Mouse (Mus musculus) liver, embryonic 12.5 days (tissue): Measurements from ENCODE around the gene Fgf23. TPM values are rescaled to one million over a fixed set of nuclear protein-coding genes. Genes with fewer than 3 reads are reported as not detected.

Experiments
- ATAC-seq: fragments of 200-750 bp; cut with Nextera tagmentation; 2 replicates; pipeline ENCODE4 v1.8.0; 2017; ENCODE audit warnings: moderate number of reproducible peaks, mild to moderate bottlenecking, moderate library complexity
- H3K27ac ChIP-seq: fragments of 300-500 bp; sonication (generic); 2 replicates; pipeline ENCODE4 v1.5.1; 2016; ENCODE audit warnings: mild to moderate bottlenecking
- H3K27me3 ChIP-seq: fragments of 300-500 bp; sonication (generic); replicated peaks from 2 replicates; pipeline ENCODE4 v1.6.1; 2016; ENCODE audit warnings: mild to moderate bottlenecking, moderate library complexity
- H3K36me3 ChIP-seq: fragments of 300-500 bp; sonication (generic); 2 replicates; pipeline ENCODE4 v1.6.1; 2016; ENCODE audit warnings: mild to moderate bottlenecking, moderate library complexity
- H3K4me1 ChIP-seq: fragments of 300-500 bp; sonication (generic); 2 replicates; pipeline ENCODE4 v1.6.1; 2016
- H3K4me2 ChIP-seq: fragments of 300-500 bp; sonication (generic); 2 replicates; pipeline ENCODE4 v1.6.1; 2016; ENCODE audit warnings: mild to moderate bottlenecking, moderate library complexity
- H3K4me3 ChIP-seq: fragments of 300-500 bp; sonication (generic); 2 replicates; pipeline ENCODE4 v1.5.1; 2016; ENCODE audit warnings: mild to moderate bottlenecking, moderate library complexity
- H3K9ac ChIP-seq: fragments of 300-500 bp; sonication (generic); 2 replicates; pipeline ENCODE4 v1.6.1; 2016; ENCODE audit warnings: mild to moderate bottlenecking, moderate library complexity
- H3K9me3 ChIP-seq: fragments of 300-500 bp; sonication (generic); replicated peaks from 2 replicates; pipeline ENCODE4 v1.6.1; 2016; ENCODE audit warnings: mild to moderate bottlenecking, moderate library complexity
- WGBS: fragments of 180-500 bp; shearing (Covaris S2); methylation state at CpG from one replicate; pipeline ENCODE4 v1.1.7; 2016; ENCODE audit not compliant: insufficient replicate concordance; 5-methylcytosine and 5-hydroxymethylcytosine counted together
- polyA plus RNA-seq: library from polyadenylated mRNA; unstranded; fragments of >200 nt; fragmentation: Nextera tagmentation; extraction: Ambion mirVana; gene quantifications from 2 replicates; pipeline ENCODE4 v1.2.1, GENCODE M21; 2016

Fgf23 gene
- polyA plus RNA-seq = not detected in 2 replicates

- WGBS = 21% methylated on average over 5 of the region's 5 CpGs
- ATAC-seq = no peak
- no peak within 1 kb of the TSS for H3K4me3 ChIP-seq
Measured at GRCm38 (mm10) chr6:127072817-127073216, at the start of gene Fgf23. Gene Fgf23, plus strand, starts transcription at chr6:127072902.

DNA sequence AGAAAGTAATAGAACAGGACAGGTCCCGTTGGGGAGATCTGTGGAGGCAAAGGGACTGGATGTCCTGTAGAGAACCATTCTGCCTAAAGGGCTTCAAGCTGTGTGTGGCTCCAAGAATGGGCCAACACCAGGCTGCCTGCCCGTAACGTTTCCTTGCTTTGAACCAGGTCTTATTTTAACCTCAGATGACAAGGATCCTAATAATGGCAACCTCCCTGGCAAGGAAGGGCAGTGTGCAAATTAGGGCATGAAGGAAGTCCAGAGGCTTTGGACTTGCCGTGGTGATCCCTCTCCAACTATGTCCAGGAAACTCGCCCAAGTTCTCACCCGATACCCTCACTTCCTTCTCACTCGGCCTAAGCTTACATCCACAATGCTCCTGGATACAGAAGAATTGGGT lies 47.9 kb upstream of the Fgf23 start:
- H3K27me3 ChIP-seq = peaks cover 28% of the 10 kb centered on the region
- H3K4me3 ChIP-seq = no peak overlapping the region
- H3K4me2 ChIP-seq = no peak overlapping the region
- ATAC-seq = no peak
- no peaks in the 10 kb centered on the region for H3K9me3 ChIP-seq
- WGBS = 50% methylated on average over 7 of the region's 7 CpGs
- peaks cover 2% of the 10 kb centered on the region for H3K4me1 ChIP-seq
- no peak overlapping the region for H3K9ac ChIP-seq
- no peaks in the 10 kb centered on the region for H3K36me3 ChIP-seq
- no peak overlapping the region for H3K27ac ChIP-seq

More at GRCm38 (mm10) chr6:127072817-127073216, at the start of gene Fgf23:
- Histone ChIP-seq H3K4me2 (no peak within 1 kb of the TSS), H3K4me1 (no peaks in the 10 kb centered on the region), H3K9me3 (no peaks in the 10 kb centered on the region), H3K36me3 (no peaks in the 10 kb centered on the region), H3K27ac (no peak within 1 kb of the TSS), H3K27me3 (0 out of 2 replicates have a peak, but pooled peaks cover 3% of the 10 kb centered on the region), H3K9ac (no peak within 1 kb of the TSS)

DNA sequence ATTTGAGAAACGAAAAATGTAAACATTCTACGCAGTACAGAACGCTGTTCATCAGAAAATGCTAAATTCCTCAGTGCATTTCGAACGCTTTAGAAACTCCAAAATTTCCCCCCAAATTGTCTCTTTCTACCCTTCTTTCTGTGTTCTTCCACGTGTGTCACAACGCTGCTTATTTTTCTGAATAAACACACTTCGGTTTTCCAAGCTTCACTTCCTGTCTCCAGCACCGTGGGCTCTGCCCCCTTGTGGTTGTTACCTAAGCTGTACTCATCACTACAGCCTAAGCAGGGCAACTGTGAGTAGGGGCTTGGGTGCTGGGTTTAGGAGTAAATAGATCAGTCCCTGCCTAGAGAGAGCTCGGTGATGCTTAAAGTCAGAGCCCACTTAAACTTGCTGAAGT lies 37.9 kb upstream of the Fgf23 start:
- peak overlapping the region; percentile 52 for H3K4me2 ChIP-seq
- H3K9me3 ChIP-seq = no peaks in the 10 kb centered on the region
- no peaks in the 10 kb centered on the region for H3K36me3 ChIP-seq
- WGBS = 23% methylated on average over 10 of the region's 10 CpGs
- no peak overlapping the region for H3K27ac ChIP-seq
- H3K4me3 ChIP-seq = peak overlapping the region; percentile 25
- 0 out of 2 replicates have a peak, but pooled peaks have one; percentile 40 for ATAC-seq
- no peak overlapping the region for H3K9ac ChIP-seq
- no peaks in the 10 kb centered on the region for H3K4me1 ChIP-seq
- no peaks in the 10 kb centered on the region for H3K27me3 ChIP-seq

- Histone ChIP-seq H3K4me3 (no peak overlapping the region), H3K4me1 (no peaks in the 10 kb centered on the region), H3K9me3 (no peaks in the 10 kb centered on the region), H3K27ac (no peak overlapping the region), H3K9ac (no peak overlapping the region), H3K36me3 (no peaks in the 10 kb centered on the region), H3K4me2 (no peak overlapping the region), H3K27me3 (no peaks in the 10 kb centered on the region; the same call in 1 of the 2 replicates)
- WGBS = 41% methylated on average over 6 of the region's 6 CpGs
- no peak for ATAC-seq
Measured at GRCm38 (mm10) chr6:127044909-127045308, 27.8 kb upstream of the Fgf23 start.

DNA sequence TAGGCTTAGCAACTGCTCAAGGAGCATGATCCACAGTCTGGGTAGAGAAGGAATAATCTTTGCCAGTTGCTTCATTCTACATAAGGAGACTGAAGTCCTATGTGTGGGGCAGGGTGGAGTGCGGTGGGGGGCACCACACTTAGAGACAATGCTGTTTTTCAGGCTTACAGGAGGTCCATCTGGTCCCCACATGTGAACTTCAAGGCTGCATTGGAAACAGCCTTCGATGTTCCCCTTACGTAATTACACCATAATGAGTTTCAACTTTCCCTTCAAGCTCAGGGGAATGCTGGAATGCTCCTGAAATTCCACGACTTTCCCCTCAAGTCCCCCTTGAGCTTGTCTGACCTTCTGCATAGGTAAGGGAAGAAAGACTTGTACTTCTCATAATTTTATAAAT lies 21.9 kb upstream of the Fgf23 start:
- H3K9me3 ChIP-seq = no peaks in the 10 kb centered on the region
- H3K4me1 ChIP-seq = no peaks in the 10 kb centered on the region
- no peak overlapping the region for H3K27ac ChIP-seq
- H3K36me3 ChIP-seq = no peaks in the 10 kb centered on the region
- no peak overlapping the region for H3K4me3 ChIP-seq
- no peaks in the 10 kb centered on the region for H3K27me3 ChIP-seq
- WGBS = 70% methylated on average over 4 of the region's 4 CpGs
- H3K9ac ChIP-seq = no peak overlapping the region
- no peak overlapping the region for H3K4me2 ChIP-seq
- ATAC-seq = no peak

DNA sequence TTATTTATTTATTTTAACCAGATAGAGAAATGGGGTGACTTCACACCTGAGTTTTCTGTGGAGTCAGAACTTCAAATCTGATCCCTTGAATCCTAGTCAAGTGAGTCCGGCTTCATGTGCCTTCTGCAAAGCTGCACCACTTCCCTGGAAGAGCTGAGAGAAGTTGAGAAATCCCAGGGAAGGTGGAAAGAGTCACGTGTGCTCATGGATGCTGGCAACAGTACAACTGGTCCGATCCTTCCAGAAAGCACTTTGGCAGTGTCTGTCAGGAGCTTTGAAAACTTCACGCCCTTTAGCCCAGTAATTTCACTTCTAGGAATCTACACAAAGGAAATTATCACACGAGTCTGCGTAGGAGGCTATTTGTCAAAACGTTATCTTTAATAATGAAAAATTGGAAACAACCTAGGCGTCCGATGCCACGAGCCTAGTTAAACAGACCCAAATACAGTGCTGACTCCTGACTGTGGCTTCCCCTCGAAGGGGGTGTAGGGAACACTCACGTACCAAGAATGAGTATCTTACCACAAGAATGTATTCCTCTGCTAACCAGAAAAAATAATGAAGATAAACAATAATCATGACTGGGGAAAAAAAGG lies 15.6 kb upstream of the Fgf23 start:
- H3K4me2 ChIP-seq = no peak overlapping the region
- no peaks in the 10 kb centered on the region for H3K36me3 ChIP-seq
- no peak for ATAC-seq

DNA sequence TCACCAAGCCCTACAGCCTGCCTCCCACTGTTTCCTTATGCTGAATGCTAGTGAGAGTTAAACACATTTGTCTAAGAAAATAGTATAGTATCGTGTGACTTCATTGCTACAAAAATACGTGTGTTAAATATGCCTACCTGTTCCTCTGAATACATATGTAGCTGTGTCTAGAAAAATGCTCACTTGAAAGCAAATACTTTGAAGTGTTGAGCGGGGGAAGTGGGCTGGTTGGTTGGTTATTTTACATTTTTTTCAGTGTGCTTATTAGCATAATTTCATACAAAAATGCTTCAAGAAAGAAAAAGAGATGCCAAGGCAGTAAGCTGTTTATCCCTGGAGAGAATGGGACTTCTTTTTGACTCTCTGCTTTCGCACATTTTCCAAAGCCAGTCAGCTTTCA lies 12.7 kb upstream of the Fgf23 start:
- no peak overlapping the region for H3K4me3 ChIP-seq
- 0 out of 2 replicates have a peak, but pooled peaks cover 6% of the 10 kb centered on the region for H3K4me1 ChIP-seq
- no peak for ATAC-seq
- H3K9me3 ChIP-seq = no peaks in the 10 kb centered on the region
- no peaks in the 10 kb centered on the region for H3K36me3 ChIP-seq
- H3K27me3 ChIP-seq = 0 out of 2 replicates have a peak, but pooled peaks cover 9% of the 10 kb centered on the region
- H3K27ac ChIP-seq = no peak overlapping the region
- 69% methylated on average over 4 of the region's 4 CpGs for WGBS
- no peak overlapping the region for H3K4me2 ChIP-seq
- no peak overlapping the region for H3K9ac ChIP-seq

More for the DNA sequence above, 15.6 kb upstream of the Fgf23 start:
- no peaks in the 10 kb centered on the region for H3K4me1 ChIP-seq
- no peaks in the 10 kb centered on the region for H3K9me3 ChIP-seq
- H3K27ac ChIP-seq = no peak overlapping the region
- no peak overlapping the region for H3K9ac ChIP-seq
- no peak overlapping the region for H3K4me3 ChIP-seq
- no peaks in the 10 kb centered on the region for H3K27me3 ChIP-seq
- WGBS = 61% methylated on average over 12 of the region's 12 CpGs

DNA sequence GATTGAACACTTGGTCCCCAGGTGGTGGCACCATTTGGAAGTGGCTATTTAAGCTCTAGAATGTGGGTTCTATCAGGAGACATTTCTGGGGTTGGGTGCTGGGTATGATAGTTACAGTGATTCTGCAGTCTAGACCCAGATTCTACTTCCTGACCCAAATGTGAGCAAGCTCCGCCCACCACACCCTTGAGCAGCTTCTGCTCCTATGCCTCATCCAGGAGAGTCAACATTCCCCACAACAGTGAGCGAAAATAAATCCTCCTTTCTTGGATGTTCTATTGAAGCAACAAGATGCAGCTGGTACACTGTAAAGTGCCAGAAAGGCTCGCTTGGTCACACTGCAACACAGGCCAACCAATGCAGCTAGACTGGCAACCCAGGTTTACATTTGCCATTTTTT lies 8.8 kb upstream of the Fgf23 start:
- WGBS = 63% methylated on average over 3 of the region's 3 CpGs
- Histone ChIP-seq H3K4me2 (no peak overlapping the region), H3K4me3 (no peak overlapping the region), H3K4me1 (0 out of 2 replicates have a peak, but pooled peaks cover 9% of the 10 kb centered on the region), H3K9ac (no peak overlapping the region), H3K27me3 (0 out of 2 replicates have a peak, but pooled peaks cover 9% of the 10 kb centered on the region), H3K9me3 (no peaks in the 10 kb centered on the region), H3K27ac (no peak overlapping the region), H3K36me3 (no peaks in the 10 kb centered on the region)
- no peak for ATAC-seq

- ATAC-seq = peak; percentile 18; the same call in 1 of the 2 replicates
- Histone ChIP-seq H3K4me1 (0 out of 2 replicates have a peak, but pooled peaks cover 9% of the 10 kb centered on the region), H3K4me2 (peak overlapping the region; percentile 41), H3K9ac (no peak overlapping the region), H3K27ac (no peak overlapping the region), H3K27me3 (0 out of 2 replicates have a peak, but pooled peaks cover 9% of the 10 kb centered on the region), H3K36me3 (no peaks in the 10 kb centered on the region), H3K4me3 (no peak overlapping the region), H3K9me3 (no peaks in the 10 kb centered on the region)
- WGBS = 2% methylated on average over 14 of the region's 14 CpGs
Measured at GRCm38 (mm10) chr6:127064815-127065214, 7.9 kb upstream of the Fgf23 start.

- H3K4me2 ChIP-seq = peak overlapping the region; percentile 68
- H3K4me1 ChIP-seq = peaks cover 10% of the 10 kb centered on the region; the same call in 1 of the 2 replicates
- no peak overlapping the region for H3K27ac ChIP-seq
- no peak for ATAC-seq
- H3K9ac ChIP-seq = no peak overlapping the region
- peaks cover 41% of the 10 kb centered on the region for H3K27me3 ChIP-seq
- H3K9me3 ChIP-seq = no peaks in the 10 kb centered on the region
- peak overlapping the region; percentile 47 for H3K4me3 ChIP-seq
- H3K36me3 ChIP-seq = no peaks in the 10 kb centered on the region
- 3% methylated on average over 59 of the region's 59 CpGs for WGBS
Measured at GRCm38 (mm10) chr6:127079867-127080731, 7.4 kb downstream of the Fgf23 start.

DNA sequence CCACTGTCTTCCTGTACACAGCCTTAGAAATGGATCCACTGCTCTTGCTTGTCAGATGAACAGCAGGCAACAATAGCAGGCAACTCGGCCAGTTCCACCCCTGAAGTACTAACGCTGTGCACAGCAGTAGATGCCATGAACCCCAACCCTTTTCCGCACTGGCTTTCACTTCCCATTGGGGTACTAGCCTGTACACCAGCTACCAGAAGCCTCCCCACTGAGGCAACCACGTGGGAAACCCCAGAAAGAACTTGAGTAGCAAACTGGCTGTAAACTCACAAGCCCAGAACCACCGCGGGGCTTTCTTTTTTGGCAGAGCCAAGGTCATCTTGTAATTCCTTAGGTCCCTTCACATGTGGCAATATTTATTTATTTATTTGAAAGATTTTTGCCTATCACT lies 9.1 kb downstream of the Fgf23 start:
- H3K4me3 ChIP-seq = no peak overlapping the region
- H3K9ac ChIP-seq = no peak overlapping the region
- no peaks in the 10 kb centered on the region for H3K36me3 ChIP-seq
- no peak for ATAC-seq
- WGBS = 69% methylated on average over 6 of the region's 6 CpGs
- no peaks in the 10 kb centered on the region for H3K9me3 ChIP-seq
- peaks cover 38% of the 10 kb centered on the region for H3K27me3 ChIP-seq
- H3K4me2 ChIP-seq = no peak overlapping the region
- H3K27ac ChIP-seq = no peak overlapping the region
- peaks cover 10% of the 10 kb centered on the region; the same call in 1 of the 2 replicates for H3K4me1 ChIP-seq

GRCm38 (mm10) chr6:127086739-127087138 lies 14.0 kb downstream of the Fgf23 start:
- no peak overlapping the region for H3K4me2 ChIP-seq
- peaks cover 13% of the 10 kb centered on the region for H3K36me3 ChIP-seq
- no peaks in the 10 kb centered on the region for H3K9me3 ChIP-seq
- peaks cover 3% of the 10 kb centered on the region; the same call in 1 of the 2 replicates for H3K27me3 ChIP-seq
- no peaks in the 10 kb centered on the region for H3K4me1 ChIP-seq
- H3K27ac ChIP-seq = no peak overlapping the region
- WGBS = 66% methylated on average over 4 of the region's 4 CpGs
- ATAC-seq = no peak
- no peak overlapping the region for H3K4me3 ChIP-seq
- no peak overlapping the region for H3K9ac ChIP-seq
